Mouse (Mus musculus): ENCODE results near the gene Kpna1.

GRCm38 (mm10) chr16:36064904-36065303, 86.4 kb downstream of the Kpna1 start:
- no peak for TF ChIP-seq CTCF (IDR thresholded peaks at IDR 0.05; ENCODE audit: extremely low read depth, insufficient read length, insufficient replicate concordance, low read depth, low read length)
- no peak for TF ChIP-seq POLR2A (IDR thresholded peaks at IDR 0.05; ENCODE audit: low read depth, low read length)
